Mouse (Mus musculus): ENCODE results near the gene Olfr1355. TPM values are rescaled to one million over a fixed set of nuclear protein-coding genes. Genes with fewer than 3 reads are reported as not detected.

The Olfr1355 gene
- polyA plus RNA-seq (2014; fragmentation: Illumina TruSeq; extraction: RNeasy Lipid Tissue Mini Kit (QIAGEN cat#74804)): not detected

DNA sequence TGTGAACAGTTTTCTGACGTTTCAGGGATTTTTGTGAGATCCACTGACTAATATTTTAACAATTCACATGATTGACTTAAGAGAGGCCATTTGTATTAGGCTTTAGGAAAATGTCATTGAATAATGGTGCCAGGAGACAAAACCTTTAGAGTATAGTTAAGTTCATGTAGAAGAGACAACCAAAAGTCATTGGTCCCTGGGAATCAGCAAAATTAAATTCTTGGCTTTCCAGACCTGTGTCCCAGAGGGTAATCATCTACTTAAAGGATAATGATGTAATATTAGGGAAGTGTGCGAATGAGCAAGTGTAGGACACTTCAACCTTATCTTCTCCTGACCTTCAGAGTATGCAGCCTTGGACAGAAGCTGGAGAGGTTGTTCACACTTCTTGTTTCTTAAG, at the start of gene Olfr1355:
Olfr1355 (plus strand) TSS at position 301 of the 400 bp plus-strand sequence.

GRCm38 (mm10) chr10:78852066-78852465, 23.3 kb upstream of the Olfr1355 start, which contains the start of gene Olfr1356:
Gene Olfr1356 (minus strand): TSS chr10:78852166.

GRCm38 (mm10) chr10:78912871-78913270, 37.5 kb downstream of the Olfr1355 start, which contains the start of gene Olfr1354:
Gene Olfr1354 (plus strand): TSS chr10:78913171.

Other genes with a start within 250 kb of the Olfr1355 start
- 0.26 TPM for gene Casp14, start 157.2 kb upstream of the Olfr1355 start, polyA plus RNA-seq (2014; fragmentation: Illumina TruSeq; extraction: RNeasy Lipid Tissue Mini Kit (QIAGEN cat#74804))
- not detected for gene Ccdc105, start 122.5 kb upstream of the Olfr1355 start, polyA plus RNA-seq (2014; fragmentation: Illumina TruSeq; extraction: RNeasy Lipid Tissue Mini Kit (QIAGEN cat#74804))
- gene Slc1a6, start 95.0 kb upstream of the Olfr1355 start, polyA plus RNA-seq (2014; fragmentation: Illumina TruSeq; extraction: RNeasy Lipid Tissue Mini Kit (QIAGEN cat#74804)): 0.29 TPM
- not detected for gene Olfr1356, start 23.4 kb upstream of the Olfr1355 start, polyA plus RNA-seq (2014; fragmentation: Illumina TruSeq; extraction: RNeasy Lipid Tissue Mini Kit (QIAGEN cat#74804))
- not detected for gene Olfr1354, start 37.6 kb downstream of the Olfr1355 start, polyA plus RNA-seq (2014; fragmentation: Illumina TruSeq; extraction: RNeasy Lipid Tissue Mini Kit (QIAGEN cat#74804))
- gene Olfr8, start 75.1 kb downstream of the Olfr1355 start, polyA plus RNA-seq (2014; fragmentation: Illumina TruSeq; extraction: RNeasy Lipid Tissue Mini Kit (QIAGEN cat#74804)): not detected
- gene Olfr1353, start 87.8 kb downstream of the Olfr1355 start, polyA plus RNA-seq (2014; fragmentation: Illumina TruSeq; extraction: RNeasy Lipid Tissue Mini Kit (QIAGEN cat#74804)): not detected
- not detected for gene Olfr1352, start 105.5 kb downstream of the Olfr1355 start, polyA plus RNA-seq (2014; fragmentation: Illumina TruSeq; extraction: RNeasy Lipid Tissue Mini Kit (QIAGEN cat#74804))
- not detected for gene Olfr1351, start 136.9 kb downstream of the Olfr1355 start, polyA plus RNA-seq (2014; fragmentation: Illumina TruSeq; extraction: RNeasy Lipid Tissue Mini Kit (QIAGEN cat#74804))
- gene Olfr57, start 153.2 kb downstream of the Olfr1355 start, polyA plus RNA-seq (2014; fragmentation: Illumina TruSeq; extraction: RNeasy Lipid Tissue Mini Kit (QIAGEN cat#74804)): not detected
- 175 TPM for gene 2610008E11Rik, start 222.1 kb downstream of the Olfr1355 start, polyA plus RNA-seq (2014; fragmentation: Illumina TruSeq; extraction: RNeasy Lipid Tissue Mini Kit (QIAGEN cat#74804))

Measured in ovary, adult 10 weeks (tissue).